Mouse (Mus musculus) heart, embryonic 11.5 days (tissue): Measurements from ENCODE around the gene Thbd. TPM values are rescaled to one million over a fixed set of nuclear protein-coding genes. Genes with fewer than 3 reads are reported as not detected.

Source experiments
- ATAC-seq: fragments of 200-750 bp; cut with Nextera tagmentation; replicated peaks from 2 replicates; pipeline ENCODE4 v1.8.0; 2017; ENCODE audit warnings: moderate library complexity; ENCODE audit not compliant: insufficient number of reproducible peaks, low FRiP score, low TSS enrichment
- H3K27ac ChIP-seq: fragments of 300-500 bp; sonication (generic); 2 replicates; pipeline ENCODE4 v1.5.1; 2014; ENCODE audit warnings: mild to moderate bottlenecking, low read depth, low read length
- H3K27me3 ChIP-seq: fragments of 300-500 bp; sonication (generic); 2 replicates; pipeline ENCODE4 v1.6.1; 2014; ENCODE audit warnings: mild to moderate bottlenecking, low read length, mixed read lengths; ENCODE audit not compliant: control insufficient read depth, insufficient read depth
- H3K36me3 ChIP-seq: fragments of 300-500 bp; sonication (generic); 2 replicates; pipeline ENCODE4 v1.6.1; 2014; ENCODE audit warnings: mild to moderate bottlenecking, low read length, moderate library complexity, mixed read lengths; ENCODE audit not compliant: control insufficient read depth, insufficient read depth
- H3K4me1 ChIP-seq: fragments of 300-500 bp; sonication (generic); 2 replicates; pipeline ENCODE4 v1.6.1; 2014; ENCODE audit warnings: low read length; ENCODE audit not compliant: control insufficient read depth, insufficient read depth
- H3K4me2 ChIP-seq: fragments of 300-500 bp; sonication (generic); 2 replicates; pipeline ENCODE4 v1.6.1; 2014; ENCODE audit warnings: mild to moderate bottlenecking, moderate library complexity
- H3K4me3 ChIP-seq: fragments of 300-500 bp; sonication (generic); 2 replicates; pipeline ENCODE4 v1.5.1; 2014; ENCODE audit warnings: low read depth, low read length
- H3K9ac ChIP-seq: fragments of 300-500 bp; sonication (generic); 2 replicates; pipeline ENCODE4 v1.6.1; 2014; ENCODE audit warnings: mild to moderate bottlenecking, low read depth, low read length, moderate library complexity
- H3K9me3 ChIP-seq: fragments of 300-500 bp; sonication (generic); replicated peaks from 2 replicates; pipeline ENCODE4 v1.6.1; 2016; ENCODE audit warnings: low read length; ENCODE audit not compliant: control insufficient read depth
- WGBS: fragments of 180-500 bp; shearing (Covaris S2); extraction: QIAGEN DNeasy Blood & Tissue Kit; methylation state at CpG from one replicate; pipeline ENCODE4 v1.1.7; 2014; ENCODE audit not compliant: insufficient replicate concordance; 5-methylcytosine and 5-hydroxymethylcytosine counted together
- polyA plus RNA-seq: library from polyadenylated mRNA; unstranded; fragments of >200 nt; fragmentation: Nextera tagmentation; extraction: Ambion mirVana; gene quantifications from 2 replicates; pipeline ENCODE4 v1.2.1, GENCODE M21; 2014

Gene Thbd
- polyA plus RNA-seq, 1 experiment from 2014 or later: 18.5 TPM

DNA sequence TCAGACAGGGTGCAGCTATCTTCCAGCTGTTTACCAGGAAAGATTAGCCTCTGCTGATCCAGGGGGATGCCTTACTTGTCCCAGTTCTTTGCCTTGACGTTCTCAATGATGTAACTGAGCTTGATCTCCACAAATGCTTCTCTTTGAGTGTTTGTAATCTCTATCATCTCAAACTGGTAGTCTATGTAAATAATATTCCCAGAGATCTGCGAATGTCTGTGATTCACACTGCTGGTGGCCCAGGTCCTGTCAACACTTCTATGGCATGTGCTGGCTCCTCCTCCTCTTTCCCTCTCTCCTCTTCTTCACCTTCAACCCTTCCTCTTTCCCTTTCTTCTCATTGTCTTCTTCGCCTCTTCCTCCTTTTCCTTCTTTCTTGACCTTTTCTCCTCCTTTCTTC, 11.2 kb upstream of the Thbd start:
- no peak for ATAC-seq
- H3K4me3 ChIP-seq: no peak overlapping the region
- no peak overlapping the region for H3K9ac ChIP-seq
- H3K27me3 ChIP-seq: no peaks in the 10 kb centered on the region
- no peak overlapping the region for H3K4me2 ChIP-seq
- no peaks in the 10 kb centered on the region for H3K9me3 ChIP-seq
- H3K27ac ChIP-seq: no peak overlapping the region
- H3K4me1 ChIP-seq: no peaks in the 10 kb centered on the region
- H3K36me3 ChIP-seq: no peaks in the 10 kb centered on the region
- WGBS: 60% methylated on average over 3 of the region's 3 CpGs

DNA sequence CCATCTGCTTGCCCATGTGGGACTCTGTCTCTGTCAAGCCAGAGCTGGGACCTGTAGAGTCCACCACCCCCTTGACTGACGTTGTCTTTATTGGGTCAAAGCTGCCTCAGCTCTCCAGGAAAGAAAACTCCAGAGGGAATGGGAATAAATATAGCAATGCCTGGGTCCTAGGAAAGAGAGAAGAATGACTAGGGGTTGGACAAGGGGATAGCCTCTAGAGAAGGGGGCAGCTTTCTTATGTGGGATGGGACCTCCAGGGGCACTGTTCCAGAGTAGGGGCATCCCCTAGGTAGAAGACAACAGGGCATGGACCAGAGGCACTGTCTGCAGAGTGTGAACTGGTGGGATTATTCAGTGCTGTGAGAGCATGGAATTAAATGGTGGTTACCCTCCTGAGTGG, 1.8 kb upstream of the Thbd start:
- no peak for ATAC-seq
- H3K9me3 ChIP-seq: no peaks in the 10 kb centered on the region
- H3K27ac ChIP-seq: no peak overlapping the region
- peaks cover 16% of the 10 kb centered on the region for H3K27me3 ChIP-seq
- no peak overlapping the region for H3K4me2 ChIP-seq
- H3K9ac ChIP-seq: no peak overlapping the region
- H3K4me3 ChIP-seq: no peak overlapping the region
- peaks cover 8% of the 10 kb centered on the region for H3K4me1 ChIP-seq
- H3K36me3 ChIP-seq: no peaks in the 10 kb centered on the region
- WGBS: 69% methylated on average over 1 of the region's 1 CpGs

GRCm38 (mm10) chr2:148409141-148409540, 1.2 kb upstream of the Thbd start:
- Histone ChIP-seq H3K4me2 (peak overlapping the region; percentile 85), H3K4me3 (no peak overlapping the region), H3K36me3 (no peaks in the 10 kb centered on the region), H3K9ac (no peak overlapping the region), H3K4me1 (peaks cover 8% of the 10 kb centered on the region), H3K27me3 (peaks cover 16% of the 10 kb centered on the region), H3K27ac (no peak overlapping the region), H3K9me3 (no peaks in the 10 kb centered on the region)
- ATAC-seq: peak; percentile 69; the same call in 1 of the 2 replicates
- WGBS: 17% methylated on average over 9 of the region's 9 CpGs

- 13% methylated on average over 6 of the region's 6 CpGs for WGBS
- H3K4me1 ChIP-seq: peaks cover 8% of the 10 kb centered on the region
- ATAC-seq: no peak
- H3K9ac ChIP-seq: no peak overlapping the region
- H3K4me3 ChIP-seq: no peak overlapping the region
- no peak overlapping the region for H3K27ac ChIP-seq
- no peaks in the 10 kb centered on the region for H3K36me3 ChIP-seq
- peak overlapping the region; percentile 85 for H3K4me2 ChIP-seq
- no peaks in the 10 kb centered on the region for H3K9me3 ChIP-seq
- peaks cover 16% of the 10 kb centered on the region for H3K27me3 ChIP-seq
Measured at GRCm38 (mm10) chr2:148408761-148409120, 753 bp upstream of the Thbd start.

DNA sequence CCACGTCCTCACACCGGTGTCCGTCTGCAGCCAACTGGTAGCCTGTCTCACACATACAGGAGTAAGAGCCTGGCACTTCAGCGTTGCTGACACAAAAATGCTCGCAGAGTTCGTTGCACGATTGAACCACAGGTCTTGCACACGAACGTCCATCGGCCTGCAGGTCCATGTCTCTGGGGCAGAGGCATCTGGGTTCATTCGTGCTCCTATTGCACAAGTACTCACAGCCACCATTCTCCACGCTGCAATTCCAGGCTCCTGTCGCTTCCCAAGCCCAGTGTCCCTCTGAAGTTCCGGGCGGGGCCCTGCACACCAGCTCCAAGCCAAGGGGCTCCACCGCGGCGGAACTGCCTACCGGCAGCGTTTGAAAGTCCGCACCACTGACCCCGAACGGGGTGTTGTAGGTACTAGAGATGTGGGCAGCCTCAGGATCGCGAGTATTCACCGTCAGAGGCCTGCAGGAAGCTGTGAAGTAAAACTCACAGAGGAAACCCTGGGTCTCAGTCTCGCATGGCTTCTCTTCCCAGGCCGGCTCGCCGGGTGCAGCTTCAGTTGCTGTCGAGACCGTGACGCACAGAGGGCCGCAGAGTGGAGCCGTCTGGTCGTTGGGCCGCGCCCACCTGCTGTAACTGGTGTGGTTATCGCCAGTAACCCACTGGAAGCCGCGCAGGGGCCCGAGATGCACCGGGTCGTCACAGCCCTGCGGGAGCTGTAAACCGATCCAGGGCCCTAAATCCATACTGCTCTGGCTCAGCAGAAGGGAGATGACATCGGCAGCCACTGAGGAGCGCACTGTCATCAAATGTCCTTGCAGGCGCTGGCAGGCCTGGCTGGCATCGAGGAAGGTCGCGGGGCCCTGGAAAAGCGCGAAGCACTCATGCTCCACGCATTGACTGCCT, 768 bp downstream of the Thbd start:
- H3K27ac ChIP-seq: 0 out of 2 replicates have a peak overlapping the region, but pooled peaks have one; percentile 22
- peaks cover 16% of the 10 kb centered on the region for H3K27me3 ChIP-seq

DNA sequence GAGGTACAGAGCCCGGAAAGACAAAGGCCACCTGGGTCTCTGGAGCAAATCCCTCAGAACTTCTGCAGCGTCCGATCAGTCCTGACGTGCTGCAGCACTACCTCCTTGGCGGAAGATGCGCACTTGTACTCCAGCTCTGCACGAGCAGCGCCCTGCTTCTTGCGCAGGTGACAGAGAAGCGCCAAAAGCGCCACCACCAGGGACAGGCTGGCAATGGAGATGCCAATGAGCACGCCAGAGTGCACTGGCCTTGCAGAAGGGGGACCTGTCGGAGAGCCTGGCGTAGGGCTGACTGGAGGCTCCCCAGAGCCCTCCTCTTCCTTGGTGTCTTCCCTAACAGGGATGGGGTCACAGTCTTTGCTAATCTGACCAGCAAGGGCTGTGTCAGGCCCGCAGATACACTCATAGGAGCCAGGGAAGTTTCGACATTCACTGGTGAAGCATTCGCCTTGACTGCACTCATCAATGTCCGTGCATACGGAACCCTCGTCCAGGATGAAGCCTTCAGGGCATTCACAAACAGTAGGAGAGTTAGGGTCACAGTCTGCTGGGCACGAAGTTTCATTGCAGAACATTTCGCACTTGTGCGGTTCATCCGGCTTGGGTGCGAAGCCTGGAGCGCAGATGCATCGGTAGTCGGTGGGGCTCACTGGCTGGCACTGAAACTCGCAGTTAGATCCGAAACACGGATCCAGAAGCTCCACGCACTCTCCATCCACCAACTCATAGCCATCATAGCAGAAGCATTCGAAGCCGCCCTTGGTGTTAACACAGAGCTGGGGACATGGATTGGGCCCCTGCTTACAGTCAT, 1.6 kb downstream of the Thbd start:
- ATAC-seq: no peak
- whole genome bisulfite sequencing: 12% methylated on average over 34 of the region's 34 CpGs
- no peak overlapping the region for H3K27ac ChIP-seq

More for the DNA sequence above, 768 bp downstream of the Thbd start:
- Histone ChIP-seq H3K4me2 (peak overlapping the region; percentile 85), H3K9me3 (no peaks in the 10 kb centered on the region), H3K4me1 (peaks cover 8% of the 10 kb centered on the region), H3K36me3 (no peaks in the 10 kb centered on the region), H3K4me3 (peak overlapping the region; percentile 50), H3K9ac (peak overlapping the region; percentile 66)
- WGBS: 4% methylated on average over 55 of the region's 55 CpGs
- ATAC-seq: peak; percentile 29; the same call in 1 of the 2 replicates

DNA sequence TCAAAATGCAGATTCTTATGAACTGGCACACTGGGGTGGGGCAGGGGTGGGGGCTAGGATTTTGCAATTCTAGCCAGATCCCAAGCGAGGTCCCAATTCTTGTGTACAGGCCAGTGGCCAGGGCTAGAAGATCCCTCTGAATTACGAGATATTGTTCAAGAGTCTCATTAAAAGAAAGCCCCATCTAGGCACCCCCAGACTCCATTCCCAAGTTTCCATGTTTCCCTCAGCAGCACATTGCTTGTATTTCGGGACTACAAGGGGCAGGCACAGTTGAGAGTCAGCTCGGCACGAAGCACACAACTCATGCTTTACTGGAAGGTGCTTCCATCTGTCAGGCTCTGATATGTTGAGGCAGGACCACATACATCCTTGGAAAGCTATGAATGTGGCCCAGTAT, 3.1 kb downstream of the Thbd start:
- 0 out of 2 replicates have a peak overlapping the region, but pooled peaks have one; percentile 11 for H3K4me3 ChIP-seq

More for the DNA sequence above, 1.6 kb downstream of the Thbd start:
- Histone ChIP-seq H3K4me1 (peaks cover 8% of the 10 kb centered on the region), H3K27me3 (peaks cover 16% of the 10 kb centered on the region), H3K9ac (peak overlapping the region; percentile 66), H3K36me3 (no peaks in the 10 kb centered on the region), H3K9me3 (no peaks in the 10 kb centered on the region), H3K4me3 (peak overlapping the region; percentile 50), H3K4me2 (peak overlapping the region; percentile 85)

GRCm38 (mm10) chr2:148402227-148402626, 5.8 kb downstream of the Thbd start:
- H3K4me2 ChIP-seq: no peak overlapping the region
- H3K9ac ChIP-seq: no peak overlapping the region
- H3K9me3 ChIP-seq: no peaks in the 10 kb centered on the region
- WGBS: 94% methylated on average over 1 of the region's 1 CpGs
- H3K27ac ChIP-seq: no peak overlapping the region
- no peak for ATAC-seq
- no peaks in the 10 kb centered on the region for H3K36me3 ChIP-seq
- H3K27me3 ChIP-seq: peaks cover 19% of the 10 kb centered on the region
- H3K4me3 ChIP-seq: no peak overlapping the region
- H3K4me1 ChIP-seq: peaks cover 10% of the 10 kb centered on the region

More for the DNA sequence above, 3.1 kb downstream of the Thbd start:
- Histone ChIP-seq H3K36me3 (no peaks in the 10 kb centered on the region), H3K9ac (no peak overlapping the region), H3K4me2 (0 out of 2 replicates have a peak overlapping the region, but pooled peaks have one; percentile 1), H3K27ac (no peak overlapping the region), H3K9me3 (no peaks in the 10 kb centered on the region), H3K4me1 (peaks cover 9% of the 10 kb centered on the region), H3K27me3 (peaks cover 16% of the 10 kb centered on the region)
- ATAC-seq: no peak
- WGBS: 64% methylated on average over 5 of the region's 5 CpGs
